Mouse (Mus musculus) kidney, postnatal 14 days (tissue): ENCODE results near the gene Scn5a.

Experiments
- DNase-seq: peaks from one replicate; pipeline ENCODE4 v3.0.0; 2022; ENCODE audit warnings: mixed read lengths

Scn5a gene

DNA sequence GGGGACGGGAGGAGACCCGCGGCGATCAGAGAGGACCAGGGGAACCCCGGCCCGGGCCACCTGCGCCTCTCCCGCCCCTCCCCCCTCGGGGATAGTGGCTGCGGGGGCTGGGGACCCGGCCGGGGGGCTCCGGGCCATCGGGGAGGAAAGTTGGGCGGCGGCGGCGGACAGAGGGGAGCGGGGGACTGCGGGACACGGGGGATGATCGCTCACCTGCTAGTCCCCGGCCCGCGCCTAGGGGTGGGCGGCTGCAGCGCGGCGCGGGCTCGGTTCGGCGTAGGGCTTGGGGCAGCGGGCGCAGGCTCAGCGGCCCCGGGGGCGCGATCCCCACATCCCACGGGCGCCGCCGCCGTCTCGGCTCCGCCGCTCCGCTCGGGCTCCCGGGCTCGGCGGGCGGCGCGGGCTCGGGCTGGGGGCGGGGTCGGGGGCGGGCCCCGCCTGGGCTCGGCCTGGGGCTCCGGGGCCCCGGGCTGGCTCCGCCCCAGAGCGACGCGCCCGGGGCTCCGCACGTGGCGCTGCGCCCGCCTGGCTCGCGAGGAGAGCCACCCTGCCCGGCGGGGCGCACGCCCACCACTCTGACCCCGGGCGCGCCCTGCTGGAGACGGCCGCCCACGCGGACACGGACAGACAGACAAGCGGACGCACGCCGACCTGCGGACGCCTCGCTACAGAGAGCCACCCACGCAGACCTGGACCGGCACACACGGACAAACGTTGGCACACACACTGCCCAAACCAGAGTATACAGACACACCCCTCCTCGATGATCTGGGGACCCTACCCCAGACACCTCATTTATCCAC, at the start of gene Scn5a:
TSS of gene Scn5a (minus strand) at position 381 of the 803 bp plus-strand sequence.
- DNase-seq = peak; percentile 36

DNA sequence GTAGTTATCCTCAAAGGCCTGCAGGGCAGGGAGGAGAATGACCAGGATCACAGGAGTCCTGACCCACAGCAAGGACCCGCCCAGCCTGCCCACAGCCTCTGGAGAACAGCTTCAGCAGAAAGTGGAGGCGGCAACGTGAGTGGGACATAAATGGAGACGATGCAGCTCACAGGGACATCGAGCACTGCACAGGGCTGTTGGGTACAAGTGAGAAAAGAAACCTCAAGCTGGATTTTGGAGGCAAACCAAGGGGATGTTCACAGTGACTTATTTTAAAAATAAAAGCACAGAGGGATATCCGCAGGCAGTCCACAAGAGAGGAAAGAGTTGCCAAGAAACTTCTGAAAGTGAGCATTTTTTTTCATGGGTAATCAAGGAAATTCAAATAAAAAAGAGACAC, 48.4 kb upstream of the Scn5a start:
- no peak for DNase-seq

DNA sequence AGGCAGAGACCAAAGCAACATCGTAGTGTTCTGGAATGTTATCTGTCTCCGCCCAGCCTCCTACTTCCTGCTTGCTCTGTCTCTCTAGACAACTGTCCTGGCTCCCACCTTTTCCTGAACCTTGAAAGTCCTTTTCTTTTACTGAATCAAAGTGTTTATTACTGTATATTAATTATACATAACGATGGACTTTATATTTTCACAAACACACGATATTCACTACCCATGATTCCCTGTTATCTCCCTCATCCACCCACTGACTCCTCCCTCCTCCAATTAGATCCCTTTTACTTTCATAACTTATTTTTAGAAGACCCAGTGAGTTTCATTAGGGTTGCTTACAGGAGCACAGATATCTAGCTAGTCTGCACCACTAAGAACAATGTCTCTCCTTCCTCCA, 45.3 kb upstream of the Scn5a start:
- DNase-seq = no peak

DNA sequence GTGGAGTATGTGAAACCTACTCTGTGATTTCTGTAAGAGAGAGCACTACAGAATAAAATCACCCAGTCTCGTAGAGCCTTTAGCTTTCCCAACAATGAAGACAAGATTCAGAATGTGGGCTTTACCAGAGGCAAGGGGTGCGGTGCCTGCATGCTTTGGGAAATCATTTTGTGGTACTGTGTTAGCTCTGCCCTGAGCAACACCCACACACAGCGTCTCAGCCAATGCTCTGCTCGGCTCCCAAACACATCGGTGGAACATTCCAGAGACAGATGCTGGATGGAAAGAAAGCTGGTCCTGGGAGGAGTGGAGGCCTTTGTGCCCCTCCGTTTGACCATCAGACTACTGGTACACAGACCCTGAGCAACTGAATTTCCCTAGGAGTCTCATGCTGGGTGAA, 36.0 kb upstream of the Scn5a start:
- DNase-seq = no peak

DNA sequence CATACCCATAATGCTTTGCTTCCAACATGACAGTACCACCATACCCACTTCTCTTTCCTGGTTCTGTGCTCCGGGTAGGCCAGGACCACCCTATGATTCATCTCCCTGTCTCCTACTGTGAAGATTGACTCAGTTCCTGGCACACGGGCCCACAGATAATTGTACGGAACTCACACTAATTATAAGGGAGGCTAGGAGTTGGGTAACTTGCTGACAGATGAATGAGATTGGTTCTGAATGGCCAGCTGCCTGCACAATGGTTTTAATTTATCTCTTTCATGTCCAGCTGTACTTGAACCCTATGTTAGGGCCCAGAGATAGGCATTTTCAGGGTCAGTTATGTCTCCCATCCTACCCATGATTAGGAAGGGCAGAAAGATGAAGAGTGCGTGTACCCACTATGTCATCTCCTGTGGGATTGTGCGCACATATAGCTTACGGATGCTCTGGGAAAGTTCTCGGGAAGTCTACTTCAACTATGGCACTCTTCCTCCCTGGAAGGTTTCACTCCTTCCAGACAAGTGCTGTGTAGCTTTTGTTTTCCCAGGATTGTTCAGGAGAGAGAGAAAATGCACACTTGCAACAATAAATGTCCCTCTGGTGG, 31.8 kb upstream of the Scn5a start:
- no peak for DNase-seq

DNA sequence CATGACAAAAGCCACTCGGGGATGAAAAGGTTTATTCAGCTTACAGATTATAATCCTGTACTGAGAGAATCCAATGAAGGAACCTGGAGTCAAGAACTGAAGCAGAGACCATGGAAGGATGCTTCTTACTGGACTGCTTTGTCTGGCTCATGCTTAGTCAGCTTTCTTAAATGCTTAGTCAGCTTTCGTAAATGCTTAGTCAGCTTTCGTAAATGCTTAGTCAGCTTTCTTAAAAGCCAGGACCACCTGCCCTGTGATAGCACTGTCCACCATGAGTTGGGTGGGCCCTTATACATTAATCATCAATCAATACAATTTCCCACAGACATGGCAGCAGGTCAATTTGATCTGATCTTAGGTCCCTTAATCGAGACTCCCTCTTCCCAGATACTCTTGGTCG, 28.1 kb upstream of the Scn5a start:
- no peak for DNase-seq

DNA sequence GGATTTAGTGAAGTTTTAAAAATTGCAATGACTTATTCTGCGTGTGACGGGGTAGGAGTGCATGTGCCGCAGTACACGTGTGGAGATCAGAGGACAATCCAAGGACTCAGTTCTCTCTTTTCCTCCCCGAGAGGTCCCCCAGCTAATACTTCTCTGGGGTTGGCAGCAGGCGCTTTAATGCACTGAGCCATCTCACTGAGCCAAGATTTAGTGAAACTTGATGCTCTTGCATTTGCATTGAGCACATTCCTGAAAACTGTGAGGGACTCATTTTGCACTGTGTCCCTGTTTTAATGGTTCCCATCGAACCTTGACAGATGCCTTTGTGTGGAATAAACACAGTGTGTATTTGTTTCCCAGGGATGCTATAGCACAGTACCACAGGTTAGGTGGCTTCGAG, 25.8 kb upstream of the Scn5a start:
- DNase-seq = no peak

DNA sequence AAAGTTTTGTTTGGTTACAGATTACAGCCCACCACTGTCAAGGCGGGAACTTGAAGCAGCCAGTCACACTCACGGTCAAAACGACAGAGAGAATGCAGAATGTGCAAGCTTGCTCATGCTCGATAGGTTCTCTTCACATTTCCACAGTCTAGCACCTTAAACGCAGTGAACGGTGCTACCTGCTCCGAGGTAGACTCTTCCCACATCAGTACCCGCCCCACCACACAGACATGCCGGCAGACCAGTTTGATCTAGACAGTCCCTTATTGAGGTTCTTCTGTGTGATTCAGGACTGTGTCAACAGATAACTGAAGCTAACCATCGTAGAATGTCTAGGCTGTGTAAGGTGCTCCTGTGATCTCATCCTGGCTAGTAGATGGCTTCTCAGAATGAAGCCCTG, 19.7 kb upstream of the Scn5a start:
- DNase-seq = no peak

DNA sequence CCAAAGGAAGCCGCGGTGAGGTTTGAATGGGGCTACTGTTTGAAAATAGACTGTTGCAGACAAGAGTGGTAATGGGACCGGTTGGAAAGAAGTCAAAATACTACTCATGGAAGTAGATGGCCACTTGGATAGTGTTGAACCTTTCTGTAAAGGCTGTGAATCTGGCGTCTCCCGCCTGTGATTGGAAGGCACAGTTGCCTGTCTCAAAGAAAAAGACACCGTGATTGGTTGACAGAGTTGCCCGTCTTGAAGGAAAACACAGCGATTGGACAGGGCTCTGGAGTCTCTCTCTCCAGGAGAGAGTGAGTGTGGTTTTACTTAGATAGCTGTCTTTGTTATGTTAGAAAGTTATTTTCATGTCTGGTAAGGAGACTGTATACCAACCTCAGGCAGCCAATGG, 18.5 kb upstream of the Scn5a start:
- no peak for DNase-seq

DNA sequence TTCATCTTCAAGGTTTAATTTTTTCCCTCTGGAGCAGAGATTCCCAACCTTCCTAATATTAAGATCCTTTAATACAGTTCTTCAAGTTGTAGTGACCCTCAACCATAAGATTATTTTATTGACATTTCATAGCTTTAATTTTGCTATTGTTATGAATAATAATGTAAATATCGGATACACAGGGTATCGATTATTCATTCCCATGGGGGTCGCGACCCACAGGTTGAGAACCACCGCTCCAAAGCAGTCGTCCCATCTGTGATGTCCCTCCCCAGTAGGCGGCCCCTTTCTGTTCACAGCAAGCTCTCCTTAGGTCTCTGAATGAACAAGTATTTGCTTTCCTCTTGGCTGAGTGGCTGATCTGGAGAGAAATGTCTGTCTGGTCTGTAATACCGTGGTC, 10.8 kb upstream of the Scn5a start:
- DNase-seq = no peak

DNA sequence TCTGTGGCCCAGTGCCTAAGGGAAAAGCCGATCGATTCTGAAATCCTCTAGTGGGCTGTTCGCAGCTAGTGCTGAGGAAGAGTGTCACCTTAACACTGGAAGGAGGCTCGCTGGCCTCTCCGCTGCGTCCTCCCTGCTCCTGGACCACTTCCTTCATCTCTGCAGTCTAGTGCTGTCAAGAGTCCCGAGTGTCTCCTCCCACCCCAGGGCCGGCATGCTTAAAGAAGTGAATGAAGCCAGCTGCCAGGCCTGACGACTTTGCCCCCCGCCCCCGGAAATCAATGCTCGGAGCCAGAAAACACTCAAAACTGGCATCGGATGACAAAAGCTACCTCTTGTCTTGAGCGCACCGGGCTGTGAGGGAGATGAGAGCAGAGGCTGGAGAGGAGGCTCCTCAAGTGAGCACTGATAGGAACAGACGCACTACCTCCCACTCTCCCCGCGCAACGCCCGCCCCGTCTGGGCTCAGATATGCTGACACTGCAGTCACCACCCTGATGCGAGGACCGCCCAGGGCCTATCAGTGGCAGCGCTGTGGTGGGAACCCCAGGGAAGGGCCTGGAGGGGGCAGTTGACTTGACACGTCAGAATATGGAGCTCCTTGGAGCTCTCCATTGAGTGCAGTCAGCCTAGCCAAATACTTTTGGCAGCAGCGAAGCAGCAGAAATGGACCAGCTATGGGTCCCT, 10.1 kb upstream of the Scn5a start:
- DNase-seq = no peak

DNA sequence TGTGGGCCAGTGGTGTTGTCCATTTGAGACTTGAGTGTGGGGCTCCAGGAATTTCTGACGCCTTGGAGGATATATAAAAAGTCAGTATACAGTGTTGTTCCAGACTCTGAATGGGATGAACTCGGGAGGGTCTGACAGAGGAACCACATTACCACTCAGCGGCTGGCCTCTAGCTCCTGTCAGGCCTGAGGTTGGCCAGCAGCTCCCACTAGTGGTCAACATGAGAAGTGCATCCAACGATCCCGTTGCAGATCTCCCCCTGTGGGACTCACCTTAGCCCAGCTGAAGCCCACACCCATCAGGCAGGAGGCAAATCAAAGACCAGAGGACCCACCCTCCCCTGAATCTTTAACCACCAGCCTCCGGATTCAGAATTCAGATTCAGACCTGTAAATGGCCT, 1.9 kb upstream of the Scn5a start:
- peak; percentile 80 for DNase-seq

DNA sequence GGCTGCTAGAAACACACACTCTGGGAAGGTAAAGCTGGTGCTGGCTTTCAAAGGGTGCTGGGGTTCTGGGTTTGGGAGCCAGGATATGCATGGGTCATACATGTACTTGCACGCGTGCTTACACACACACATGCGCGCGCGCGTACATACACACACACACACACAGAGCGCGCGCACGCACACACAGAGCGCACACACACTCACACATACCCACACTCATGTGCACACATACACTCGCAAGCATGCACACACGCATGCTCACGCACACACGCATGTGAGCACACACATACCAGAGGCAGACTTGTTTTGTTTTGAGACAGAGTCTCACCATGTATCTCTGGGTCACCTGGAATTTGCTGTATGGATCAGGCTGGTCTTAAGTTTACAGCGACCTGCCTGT, 1.4 kb upstream of the Scn5a start:
- no peak for DNase-seq

DNA sequence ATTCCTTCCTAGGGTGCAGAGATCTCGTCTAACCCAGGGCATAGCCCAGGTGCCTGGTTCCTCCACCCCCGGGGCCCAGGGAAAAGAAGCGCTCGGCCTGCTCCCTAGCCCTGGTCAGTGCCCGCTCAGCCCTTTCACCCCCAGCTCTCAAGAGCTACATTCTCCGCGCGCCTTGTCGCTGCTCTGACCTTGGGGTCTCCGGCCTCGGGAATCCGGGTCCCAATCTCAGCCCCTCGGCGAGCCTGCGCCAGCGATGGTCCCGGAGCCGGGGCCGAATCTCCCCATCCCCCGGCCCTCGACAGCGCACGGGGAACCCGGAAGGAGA, 543 bp downstream of the Scn5a start:
- no peak for DNase-seq

DNA sequence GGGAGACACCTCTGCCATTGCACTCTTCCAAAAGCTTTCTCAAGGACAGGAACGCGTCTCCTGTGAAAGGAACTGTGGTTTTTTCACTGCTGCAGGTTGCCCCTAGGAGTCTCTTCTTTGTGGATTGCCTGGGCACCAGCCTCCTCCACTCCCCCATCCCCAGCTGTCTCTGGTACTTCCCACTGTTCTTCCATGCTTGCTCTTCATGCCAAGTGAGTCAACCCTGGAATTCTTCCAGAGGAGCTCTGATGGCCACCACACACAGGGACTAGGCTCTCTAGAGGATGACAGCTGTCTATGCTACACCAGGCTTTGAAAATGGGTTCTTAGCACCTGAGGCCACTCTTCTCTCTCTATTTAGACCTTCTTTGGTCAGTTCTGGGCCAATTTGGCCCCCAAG, 1.8 kb downstream of the Scn5a start:
- no peak for DNase-seq

DNA sequence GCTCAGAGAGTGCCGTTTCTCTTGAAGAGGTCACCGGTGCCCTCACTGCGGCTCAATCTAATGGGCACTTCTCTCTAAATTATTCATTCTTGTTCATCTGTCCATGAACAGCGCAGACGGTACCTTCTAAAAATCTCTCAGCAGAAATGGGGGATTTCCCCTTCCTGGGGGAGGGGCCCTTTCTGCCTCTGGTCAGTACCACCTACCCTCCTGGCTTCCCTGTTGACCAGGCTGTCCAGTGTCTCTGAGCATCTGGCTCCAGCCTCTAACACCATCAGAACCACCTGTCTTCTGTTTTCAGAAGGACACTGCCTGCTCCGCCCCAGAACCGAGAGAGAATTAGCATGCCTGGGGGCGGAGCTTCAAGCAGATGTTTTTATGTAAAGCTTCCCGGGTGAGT, 3.1 kb downstream of the Scn5a start:
- DNase-seq = no peak

DNA sequence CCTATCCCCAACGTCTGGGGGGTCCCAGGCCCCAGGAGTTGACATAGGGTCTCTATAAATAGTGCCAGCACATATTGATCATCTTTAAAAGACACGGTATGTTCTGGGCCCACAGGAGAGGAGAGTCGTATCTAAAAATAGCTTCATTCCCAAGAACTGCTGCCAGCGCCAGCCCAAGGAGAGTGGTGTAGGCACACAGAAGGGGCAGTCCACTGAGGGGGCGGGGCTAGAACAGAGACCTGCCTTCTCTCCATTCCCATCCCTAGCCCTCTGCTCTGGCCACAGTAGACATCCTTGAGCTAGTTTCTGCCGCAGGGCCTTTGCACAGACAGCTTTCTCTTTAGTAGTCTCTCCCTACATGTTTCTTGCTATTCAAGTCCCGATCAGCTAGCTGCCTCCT, 4.5 kb downstream of the Scn5a start:
- no peak for DNase-seq

DNA sequence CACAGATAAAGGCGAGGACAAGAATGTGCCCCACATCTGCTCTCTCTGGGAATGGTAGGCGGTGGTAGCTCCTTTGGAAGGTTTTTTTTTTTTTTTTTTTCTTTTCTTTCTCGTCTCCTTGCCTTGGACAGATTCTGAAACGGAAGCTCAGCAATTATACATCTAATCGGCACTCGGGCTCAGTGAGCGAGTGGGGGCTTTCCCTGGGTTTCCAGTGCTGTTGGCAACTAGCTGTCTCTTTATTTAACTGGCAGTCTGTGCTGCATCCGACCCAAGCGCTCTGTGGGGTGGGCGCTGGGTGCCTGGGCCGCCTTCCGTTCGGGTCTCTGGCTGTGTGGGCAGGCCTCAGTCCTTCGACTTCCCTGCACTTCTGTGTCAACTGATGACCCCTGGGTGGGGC, 5.8 kb downstream of the Scn5a start:
- DNase-seq = no peak

DNA sequence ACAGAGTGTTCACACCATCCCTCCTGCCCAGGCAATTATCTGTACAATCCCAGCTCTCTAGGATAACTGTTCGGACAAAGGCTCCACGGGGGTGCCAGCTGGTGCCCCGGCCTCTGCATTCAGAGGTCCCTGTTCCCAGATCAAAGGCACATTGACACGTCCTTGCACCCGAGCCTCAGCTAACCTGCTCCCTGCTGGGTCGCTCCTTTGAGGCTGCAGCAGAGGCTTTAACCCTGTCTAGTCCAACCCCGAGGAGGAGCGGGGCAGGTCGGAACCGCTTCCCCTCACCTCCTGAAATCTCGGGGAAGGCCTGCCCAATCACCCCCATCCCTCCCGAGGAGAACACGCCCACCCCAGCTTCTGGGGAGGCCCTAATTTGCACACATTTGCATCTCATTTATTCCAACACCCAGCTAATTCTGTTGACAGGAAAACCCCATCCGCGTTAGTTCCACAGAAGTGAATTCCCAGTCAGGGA, 7.4 kb downstream of the Scn5a start:
- DNase-seq = no peak

DNA sequence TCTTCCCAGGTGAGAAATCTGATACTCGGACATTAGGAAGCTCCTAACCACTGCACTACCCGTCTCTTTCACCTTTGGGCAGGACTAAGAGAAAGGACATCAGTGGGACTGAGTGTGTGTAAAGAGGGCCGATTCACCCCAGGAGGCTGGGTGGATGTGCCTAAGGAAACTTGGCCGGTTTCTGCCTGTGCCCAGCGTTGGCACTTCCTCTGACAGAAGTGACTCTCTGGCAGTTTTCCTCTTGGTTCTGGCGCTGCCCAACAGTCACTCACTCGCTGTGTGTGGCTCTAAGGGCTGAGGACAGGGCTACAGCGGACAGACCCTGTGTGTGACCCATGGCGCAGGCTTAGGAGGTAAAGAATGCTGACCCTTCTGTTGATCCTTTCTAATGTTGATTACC, 8.2 kb downstream of the Scn5a start:
- no peak for DNase-seq

DNA sequence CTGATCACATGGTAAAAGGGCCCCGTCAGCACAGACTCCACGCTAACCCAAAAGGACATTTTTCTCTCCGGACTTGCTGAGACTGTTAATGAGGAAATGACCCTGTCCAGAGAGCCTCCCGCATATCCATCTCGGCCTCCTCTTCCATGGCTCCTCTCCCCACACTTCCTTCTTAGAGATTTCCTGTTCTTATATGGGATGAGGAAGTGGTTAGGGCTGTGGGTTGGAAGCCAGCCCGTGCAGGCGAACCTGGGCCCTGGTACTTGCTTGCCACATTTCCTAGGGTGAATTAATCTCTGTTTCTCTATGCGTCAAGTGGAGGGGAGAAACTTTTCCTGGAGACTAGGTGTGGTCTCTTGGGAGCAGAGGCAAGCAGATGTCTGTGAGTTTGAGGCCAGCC, 10.1 kb downstream of the Scn5a start:
- DNase-seq = no peak

DNA sequence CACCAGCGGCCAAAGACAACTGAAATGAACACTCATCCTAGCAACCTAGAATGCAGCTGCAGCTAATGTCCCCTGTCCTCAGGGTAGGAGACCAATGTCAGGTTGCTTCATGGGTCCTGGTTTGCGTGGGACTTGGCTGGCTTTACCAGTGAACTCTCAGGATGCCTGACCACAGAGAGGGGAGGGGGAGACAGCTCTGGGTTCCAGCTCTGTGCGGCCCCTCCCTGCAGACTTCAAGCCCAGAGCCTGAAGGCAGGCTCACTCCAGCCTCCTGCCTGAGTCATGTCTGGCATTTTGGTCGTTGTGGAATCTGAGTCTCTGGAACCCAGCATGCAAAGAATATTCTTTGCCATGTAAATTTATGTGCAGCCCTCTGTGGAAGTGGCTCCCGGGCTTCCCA, 11.0 kb downstream of the Scn5a start:
- DNase-seq = no peak

DNA sequence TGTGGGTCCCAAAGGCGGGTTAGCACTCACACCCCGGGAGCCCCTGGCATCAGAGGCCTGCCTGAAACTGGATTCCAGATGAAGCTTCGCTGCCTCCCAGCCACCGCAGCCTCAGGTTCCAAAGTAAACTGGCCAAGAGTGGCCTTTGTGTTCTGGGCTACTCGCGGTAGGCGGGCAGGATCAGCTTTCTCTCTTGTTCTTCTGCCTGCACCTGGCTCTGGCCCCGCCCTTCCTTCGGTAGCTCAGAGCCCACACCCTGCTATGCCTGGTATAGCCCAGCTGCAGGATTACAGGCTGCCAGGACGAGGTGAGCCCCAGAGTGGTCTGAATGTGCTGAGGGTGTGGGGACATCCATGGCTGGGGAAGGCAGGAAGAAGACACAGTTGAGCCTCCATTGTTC, 12.6 kb downstream of the Scn5a start:
- no peak for DNase-seq

DNA sequence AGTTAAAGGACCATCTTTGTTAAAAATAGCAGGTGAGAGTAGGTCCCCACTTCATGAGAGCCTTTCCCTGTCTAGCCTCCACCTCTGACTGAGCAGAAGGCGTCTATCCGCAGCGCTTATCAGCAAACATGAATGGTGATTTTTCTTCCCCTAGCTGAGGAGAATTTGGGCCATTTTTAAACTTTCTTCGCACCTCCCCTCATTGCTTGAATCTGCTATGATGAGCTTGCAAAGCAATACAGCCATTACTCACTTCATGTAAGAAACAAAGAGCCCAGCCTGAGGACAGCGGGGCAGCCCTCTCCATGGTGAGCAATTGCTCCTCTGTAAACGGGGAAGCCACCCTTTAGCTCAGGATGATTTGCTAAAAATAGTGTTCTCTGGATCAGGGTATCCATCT, 14.0 kb downstream of the Scn5a start:
- DNase-seq = no peak
